Mouse (Mus musculus) heart, adult 11 months (tissue): ENCODE results near the gene Ublcp1.
A peak's percentile ranks its signal among the peaks of the same experiment; 100 is the strongest.

Experiments
- DNase-seq: peaks from one replicate; pipeline ENCODE4 v3.0.0; 2022

Ublcp1 gene

DNA sequence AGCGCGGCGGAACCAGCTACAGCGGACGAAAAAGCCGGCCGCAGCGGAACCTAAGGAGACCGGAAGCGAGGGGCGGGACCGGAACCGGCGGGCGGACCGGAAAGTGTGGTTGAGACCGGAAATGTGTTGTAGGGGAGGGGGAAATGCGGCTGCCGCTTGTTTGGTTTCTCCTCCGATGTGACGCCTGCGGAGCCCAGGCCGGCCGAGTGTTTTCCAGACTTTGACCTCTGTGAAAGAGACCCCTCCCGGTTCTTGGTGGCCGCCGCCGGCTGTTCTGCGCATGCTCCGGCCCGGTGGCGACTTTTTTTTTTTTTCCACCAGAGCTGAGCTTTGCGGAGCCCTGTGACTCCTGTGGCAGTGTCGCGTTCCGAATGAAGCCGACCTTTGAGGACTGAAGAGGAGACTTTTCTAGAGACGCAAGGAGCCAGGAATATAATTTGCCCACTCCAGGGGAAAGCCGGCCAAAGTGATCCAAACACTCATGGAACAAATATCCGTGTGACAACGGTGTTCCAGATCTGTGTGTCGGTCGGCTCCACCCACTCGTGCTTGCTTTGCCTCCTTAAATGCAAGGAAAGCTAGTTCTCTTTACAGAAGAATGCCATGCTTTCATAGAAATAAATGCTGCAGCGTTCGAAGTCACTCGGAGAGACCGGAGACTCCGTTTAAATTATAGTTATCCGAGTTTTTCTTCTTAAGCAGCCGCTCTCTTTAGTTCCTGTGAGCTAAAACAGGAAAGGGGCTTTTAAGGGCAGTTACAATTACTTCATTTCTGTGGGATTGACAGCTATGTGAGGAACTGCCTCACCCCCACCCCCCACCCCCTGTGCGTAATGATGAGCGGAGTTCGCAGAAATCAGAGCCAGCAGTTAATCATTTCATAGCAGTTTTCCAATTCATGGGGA lies at the start of gene Ublcp1:
TSS of gene Ublcp1 (minus strand) at position 67 of the 905 bp plus-strand sequence.
- peak; percentile 99 for DNase-seq

- peak; percentile 95 for DNase-seq
Observed at GRCm38 (mm10) chr11:44519096-44519949, 49.0 kb upstream of the Ublcp1 start.

GRCm38 (mm10) chr11:44518281-44519095 lies 48.2 kb upstream of the Ublcp1 start, which contains the start of gene Rnf145:
TSS of gene Rnf145 (plus strand) at chr11:44518964.
- DNase-seq = peak; percentile 98

DNA sequence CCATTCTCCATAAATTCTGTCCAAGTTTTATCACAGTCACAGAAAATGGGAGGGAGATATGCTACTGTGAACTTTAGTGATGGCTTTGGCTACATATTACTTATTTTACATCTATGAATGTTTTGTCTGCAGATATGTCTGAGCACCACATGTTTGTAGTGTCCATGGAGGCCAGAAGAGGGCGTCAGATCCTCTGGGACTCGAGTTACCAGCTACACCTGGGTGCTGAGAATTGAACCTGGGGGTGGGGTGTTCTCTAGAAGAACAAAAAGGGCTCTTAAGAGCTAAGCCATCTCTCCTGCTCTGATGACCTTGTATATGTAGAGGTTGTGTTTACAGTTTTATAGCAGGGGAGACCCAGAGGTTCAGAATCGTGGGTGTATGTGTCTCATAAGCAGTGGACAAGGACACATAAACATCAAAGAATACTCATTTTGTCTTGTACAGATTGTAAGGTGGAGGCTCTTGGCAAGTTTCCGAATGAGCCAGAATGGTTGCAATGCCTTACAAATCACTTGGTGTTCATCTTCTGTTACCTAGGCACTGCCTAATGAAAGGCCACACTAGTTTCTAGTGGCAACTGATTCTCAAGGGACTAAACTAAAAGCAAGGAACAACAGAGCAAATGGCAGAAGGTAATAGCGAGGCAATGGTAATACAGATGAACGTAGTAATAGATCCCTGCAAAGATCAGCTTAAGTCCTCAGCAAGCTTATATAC lies 47.4 kb upstream of the Ublcp1 start:
- peak; percentile 44 for DNase-seq

DNA sequence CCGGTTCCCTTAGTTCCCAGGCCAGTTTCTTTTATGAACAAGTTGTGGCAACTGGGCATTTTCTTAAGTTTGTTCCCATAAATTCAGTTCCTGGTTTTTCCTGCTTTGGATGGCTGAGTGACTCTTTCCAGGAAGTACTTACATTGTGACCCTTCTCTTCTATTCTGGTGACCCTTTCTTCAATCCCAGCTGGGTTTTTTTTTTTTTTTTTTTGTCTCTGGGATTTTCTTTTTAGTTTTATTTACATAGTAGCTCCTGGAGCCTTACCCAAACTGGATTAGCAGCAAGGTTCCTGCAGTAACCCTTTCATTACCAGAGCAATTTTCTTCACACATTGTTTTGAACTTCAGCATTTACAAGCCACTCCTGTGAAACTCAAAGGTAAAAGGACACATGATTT lies 46.1 kb upstream of the Ublcp1 start:
- DNase-seq = no peak

- DNase-seq = peak; percentile 80
Observed at GRCm38 (mm10) chr11:44514666-44515065, 44.4 kb upstream of the Ublcp1 start.

DNA sequence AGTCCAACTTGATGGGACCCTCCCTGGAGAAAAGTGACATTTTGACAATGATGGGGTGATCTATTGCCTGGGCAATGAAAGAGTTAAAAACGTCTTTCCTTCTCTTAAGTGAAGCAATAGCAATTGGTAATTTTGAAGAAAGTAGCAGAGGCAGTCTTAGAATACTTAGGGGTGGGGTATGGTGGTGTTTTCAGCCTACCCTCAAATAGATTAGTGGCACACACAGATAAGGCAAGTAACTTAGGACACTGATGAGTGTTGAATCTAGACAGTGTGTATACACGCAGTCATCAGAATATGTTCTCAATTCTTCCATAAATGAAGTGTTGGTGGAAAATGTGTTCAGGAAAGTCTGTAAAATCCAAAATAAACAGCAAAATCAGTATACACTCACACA lies 42.7 kb upstream of the Ublcp1 start:
- no peak for DNase-seq

DNA sequence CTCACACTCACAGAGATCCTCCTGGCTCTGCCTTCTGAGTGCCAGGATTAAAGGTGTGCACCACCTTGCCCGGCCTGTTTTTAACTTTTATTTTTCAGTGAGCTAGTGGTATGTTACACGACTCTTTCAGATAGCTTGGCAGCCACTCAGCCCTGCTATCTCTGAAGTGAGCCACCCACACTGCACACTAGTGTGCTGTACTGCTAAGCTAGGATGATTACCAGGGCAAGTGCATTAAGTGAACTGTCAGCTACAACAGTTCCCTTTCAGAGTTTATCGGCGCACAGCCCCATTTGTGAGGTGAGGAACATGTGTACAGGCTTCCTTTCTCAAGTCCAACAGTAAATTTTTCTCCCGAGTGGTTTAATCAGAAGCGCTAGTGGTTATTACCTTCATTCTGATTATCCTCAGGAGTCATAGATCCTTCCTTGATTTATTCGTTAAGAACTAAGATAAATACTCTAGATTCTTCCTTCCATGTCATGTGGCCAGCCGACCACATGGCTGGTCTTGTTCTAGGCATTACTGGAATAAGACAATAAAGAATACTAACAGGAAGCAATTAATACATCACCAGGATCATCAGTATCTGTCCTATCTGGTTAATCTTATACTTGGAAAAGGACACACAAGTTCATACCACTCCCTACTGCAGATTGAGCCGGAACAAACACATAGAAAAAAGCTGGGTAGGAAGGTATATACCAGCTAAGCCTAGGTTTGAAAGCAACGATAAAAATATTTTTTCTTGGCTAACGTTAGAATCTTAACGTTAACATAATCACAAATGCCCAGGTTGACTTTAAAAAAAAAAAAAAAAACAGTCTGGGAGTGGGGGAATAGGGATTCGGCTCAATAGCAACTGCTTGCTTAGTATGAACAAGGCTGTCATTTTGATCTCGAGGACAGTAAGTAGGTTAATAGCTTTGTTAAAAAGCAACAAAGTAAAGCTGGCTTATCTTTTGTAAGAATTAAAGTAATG lies 42.0 kb upstream of the Ublcp1 start:
- peak; percentile 52 for DNase-seq

DNA sequence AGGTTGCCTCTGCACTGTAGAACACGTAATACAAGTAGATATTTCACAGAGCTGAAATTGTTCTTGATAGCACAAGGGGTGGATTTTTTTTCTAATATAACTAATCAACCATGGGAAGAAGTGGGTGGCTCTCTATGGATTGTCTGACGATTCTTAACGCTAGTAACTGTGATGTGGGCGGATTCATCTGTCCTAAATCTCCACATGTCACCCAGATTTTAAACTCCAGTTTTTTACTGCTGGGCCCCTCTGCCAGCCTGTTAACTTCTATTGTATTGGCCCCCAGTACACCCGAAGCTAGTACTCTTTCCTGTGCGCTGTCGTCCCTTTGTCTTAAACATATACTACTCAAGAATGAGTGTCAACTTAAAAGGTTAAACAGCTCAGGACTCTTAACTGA lies 40.1 kb upstream of the Ublcp1 start:
- peak; percentile 44 for DNase-seq

DNA sequence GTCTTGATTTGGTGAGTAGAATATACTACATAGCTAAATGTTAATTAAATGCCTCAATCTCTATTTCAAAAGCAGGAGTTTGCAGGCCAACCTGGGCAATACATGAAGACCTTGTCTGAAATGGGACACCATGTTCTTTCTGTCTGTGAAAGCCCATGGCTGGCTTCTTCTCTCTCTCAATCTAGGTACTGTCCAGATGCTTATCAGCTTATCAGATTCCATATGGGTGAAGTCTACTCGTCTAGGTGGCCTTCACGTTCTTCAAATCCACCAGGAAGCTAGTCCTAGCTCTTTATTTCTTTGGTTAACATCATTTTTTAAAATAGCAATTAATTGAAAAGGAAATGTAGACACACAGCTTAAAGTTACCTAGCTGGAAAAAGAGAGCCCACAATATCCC lies 39.6 kb upstream of the Ublcp1 start:
- peak; percentile 3 for DNase-seq

DNA sequence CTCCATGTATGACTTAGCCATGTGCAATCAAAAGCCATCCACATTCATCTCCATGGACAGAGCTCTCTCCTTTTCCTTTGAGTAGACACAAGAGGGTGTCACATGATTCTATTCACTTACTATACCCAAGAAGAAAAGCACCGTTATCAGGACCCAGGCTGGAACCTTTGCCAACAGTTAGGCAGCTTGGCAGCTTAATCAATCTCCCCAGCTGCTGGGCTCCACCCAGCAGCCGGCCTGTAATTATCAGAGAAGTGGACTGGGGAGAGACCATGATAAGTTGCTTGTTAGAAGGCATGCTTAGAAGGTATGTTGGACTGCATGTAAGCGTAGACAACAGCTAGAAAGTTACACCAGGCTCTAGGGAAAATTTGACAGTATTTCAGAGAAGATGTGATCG lies 38.6 kb upstream of the Ublcp1 start:
- peak; percentile 67 for DNase-seq

- peak; percentile 6 for DNase-seq
Observed at GRCm38 (mm10) chr11:44504761-44505160, 34.5 kb upstream of the Ublcp1 start.

DNA sequence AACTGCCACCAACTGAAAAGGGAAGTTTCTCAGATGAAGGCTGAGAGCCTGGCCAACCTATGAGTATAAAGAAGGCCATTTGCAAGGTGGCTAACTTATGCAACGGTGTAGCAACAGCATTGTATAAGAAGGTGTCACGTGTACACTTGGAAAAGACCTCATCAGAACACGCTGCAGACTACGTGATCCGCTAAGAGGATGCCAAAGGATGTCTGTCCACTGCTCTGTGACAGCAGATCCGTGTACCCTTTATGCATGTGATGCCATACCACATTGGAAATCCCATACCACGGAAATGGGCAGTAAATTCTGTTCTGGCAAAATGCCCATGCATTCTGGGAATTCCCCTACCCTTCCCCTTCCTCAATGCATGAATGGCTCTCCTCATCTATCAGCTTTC lies 33.8 kb upstream of the Ublcp1 start:
- DNase-seq = peak; percentile 22

- DNase-seq = peak; percentile 28
Observed at GRCm38 (mm10) chr11:44502931-44503330, 32.6 kb upstream of the Ublcp1 start.

DNA sequence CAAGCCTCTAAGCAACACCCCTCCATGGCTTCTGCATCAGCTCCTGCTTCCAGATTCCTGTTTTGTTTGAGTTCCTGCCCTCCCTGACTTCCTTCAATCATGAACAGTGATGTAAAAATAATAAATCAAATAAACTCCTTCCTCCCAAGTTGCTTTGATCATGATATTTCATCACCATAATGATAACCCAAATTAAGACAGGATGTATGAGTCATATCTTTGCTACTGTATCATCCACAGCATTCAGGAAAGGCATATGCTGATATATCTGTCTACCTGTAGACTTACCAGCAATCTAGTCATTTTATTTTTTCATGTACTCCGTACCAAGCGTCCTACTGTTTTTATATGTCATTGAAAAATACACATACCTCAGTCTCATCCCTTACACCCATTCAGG lies 31.2 kb upstream of the Ublcp1 start:
- no peak for DNase-seq

DNA sequence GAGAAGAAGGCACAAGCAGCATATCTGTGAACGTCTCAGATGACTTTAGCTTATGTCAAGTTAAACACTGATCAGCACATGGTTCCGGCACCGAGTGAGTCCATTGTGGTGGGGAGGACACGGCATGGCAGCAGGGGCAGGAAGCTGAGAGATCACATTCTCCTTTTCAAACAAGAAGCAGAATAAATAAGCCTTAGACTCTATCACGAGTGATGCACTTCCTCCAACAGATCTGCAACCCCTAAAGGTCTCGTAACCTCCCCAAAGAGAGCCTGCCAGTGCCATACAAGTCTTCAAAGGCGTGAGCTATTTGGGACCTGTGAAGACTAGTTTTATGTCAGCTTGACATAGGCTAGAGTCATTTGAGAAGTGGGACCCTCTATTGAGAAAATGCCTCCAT lies 30.7 kb upstream of the Ublcp1 start:
- DNase-seq = peak; percentile 49

- DNase-seq = peak; percentile 75
Observed at GRCm38 (mm10) chr11:44498412-44499272, 28.3 kb upstream of the Ublcp1 start.

- peak; percentile 92 for DNase-seq
Observed at GRCm38 (mm10) chr11:44496217-44496616, 25.9 kb upstream of the Ublcp1 start.

DNA sequence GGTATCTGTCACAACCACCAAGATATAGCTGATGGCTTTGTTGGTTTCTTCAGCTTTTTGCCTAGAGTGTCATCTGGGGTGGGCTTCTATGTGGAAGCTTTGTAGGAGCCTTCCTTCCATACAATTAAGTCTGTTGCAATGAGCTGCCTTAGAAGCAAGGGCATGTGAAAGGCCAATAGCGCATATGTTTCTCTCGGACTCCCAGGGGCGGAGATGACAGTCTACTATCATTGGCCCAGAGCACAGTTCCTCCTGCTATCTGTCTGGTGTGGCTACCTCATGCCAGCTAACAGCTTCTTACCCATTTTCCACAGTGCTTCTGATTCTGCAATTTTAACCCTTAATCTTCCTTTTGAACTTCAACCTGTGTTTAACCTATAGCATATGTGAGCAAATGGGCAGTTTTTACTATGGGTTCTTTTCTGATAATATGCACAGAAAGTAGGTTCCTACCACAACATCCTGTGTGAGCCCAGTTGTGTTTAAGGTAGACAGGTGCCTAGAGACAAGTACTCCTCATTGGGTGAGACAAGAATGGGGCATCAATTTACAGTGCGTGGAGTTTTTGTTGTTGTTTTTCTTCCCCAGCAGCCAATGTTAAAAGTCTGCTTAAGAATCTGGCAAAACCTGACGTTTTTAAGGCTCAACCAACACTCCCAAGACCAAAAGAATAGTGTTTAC lies 24.5 kb upstream of the Ublcp1 start:
- peak; percentile 60 for DNase-seq
